Mouse (Mus musculus) midbrain, embryonic 15.5 days (tissue): ENCODE measurements around the gene H2-T24. TPM values are rescaled to one million over a fixed set of nuclear protein-coding genes. Genes with fewer than 3 reads are reported as not detected.
"Not testable (repeated sequence)": the region's sequence is repeated elsewhere in the genome, so short reads cannot be mapped to it uniquely, and the experiment has no call there.

Source experiments
- ATAC-seq: fragments of 200-750 bp; cut with Nextera tagmentation; replicated peaks from 2 replicates; pipeline ENCODE4 v1.8.0; 2017; ENCODE audit warnings: moderate TSS enrichment
- H3K27ac ChIP-seq: fragments of 300-500 bp; sonication (generic); 2 replicates; pipeline ENCODE4 v1.5.1; 2015; ENCODE audit warnings: mild to moderate bottlenecking, inconsistent platforms
- H3K27me3 ChIP-seq: fragments of 300-500 bp; sonication (generic); replicated peaks from 2 replicates; pipeline ENCODE4 v1.6.1; 2015; ENCODE audit warnings: inconsistent platforms
- H3K36me3 ChIP-seq: fragments of 300-500 bp; sonication (generic); replicated peaks from 2 replicates; pipeline ENCODE4 v1.6.1; 2015; ENCODE audit warnings: inconsistent platforms
- H3K4me1 ChIP-seq: fragments of 300-500 bp; sonication (generic); 2 replicates; pipeline ENCODE4 v1.6.1; 2015; ENCODE audit warnings: inconsistent platforms
- H3K4me2 ChIP-seq: fragments of 300-500 bp; sonication (generic); 2 replicates; pipeline ENCODE4 v1.6.1; 2015; ENCODE audit warnings: inconsistent platforms, mild to moderate bottlenecking, moderate library complexity
- H3K4me3 ChIP-seq: fragments of 300-500 bp; sonication (generic); 2 replicates; pipeline ENCODE4 v1.5.1; 2015; ENCODE audit warnings: mild to moderate bottlenecking, inconsistent platforms
- H3K9ac ChIP-seq: fragments of 300-500 bp; sonication (generic); 2 replicates; pipeline ENCODE4 v1.6.1; 2015; ENCODE audit warnings: mild to moderate bottlenecking, inconsistent platforms
- H3K9me3 ChIP-seq: fragments of 300-500 bp; sonication (generic); 2 replicates; pipeline ENCODE4 v1.6.1; 2016; ENCODE audit warnings: inconsistent platforms
- WGBS: fragments of 180-500 bp; shearing (Covaris S2); methylation state at CpG from one replicate; pipeline ENCODE4 v1.1.7; 2015; ENCODE audit warnings: mixed read lengths; 5-methylcytosine and 5-hydroxymethylcytosine counted together
- polyA plus RNA-seq: library from polyadenylated mRNA; unstranded; fragments of >200 nt; fragmentation: Nextera tagmentation; extraction: Ambion mirVana; gene quantifications from 2 replicates; pipeline ENCODE4 v1.2.1, GENCODE M21; 2015

Gene H2-T24
- polyA plus RNA-seq, 1 experiment from 2014 or later: 10.0 TPM

DNA sequence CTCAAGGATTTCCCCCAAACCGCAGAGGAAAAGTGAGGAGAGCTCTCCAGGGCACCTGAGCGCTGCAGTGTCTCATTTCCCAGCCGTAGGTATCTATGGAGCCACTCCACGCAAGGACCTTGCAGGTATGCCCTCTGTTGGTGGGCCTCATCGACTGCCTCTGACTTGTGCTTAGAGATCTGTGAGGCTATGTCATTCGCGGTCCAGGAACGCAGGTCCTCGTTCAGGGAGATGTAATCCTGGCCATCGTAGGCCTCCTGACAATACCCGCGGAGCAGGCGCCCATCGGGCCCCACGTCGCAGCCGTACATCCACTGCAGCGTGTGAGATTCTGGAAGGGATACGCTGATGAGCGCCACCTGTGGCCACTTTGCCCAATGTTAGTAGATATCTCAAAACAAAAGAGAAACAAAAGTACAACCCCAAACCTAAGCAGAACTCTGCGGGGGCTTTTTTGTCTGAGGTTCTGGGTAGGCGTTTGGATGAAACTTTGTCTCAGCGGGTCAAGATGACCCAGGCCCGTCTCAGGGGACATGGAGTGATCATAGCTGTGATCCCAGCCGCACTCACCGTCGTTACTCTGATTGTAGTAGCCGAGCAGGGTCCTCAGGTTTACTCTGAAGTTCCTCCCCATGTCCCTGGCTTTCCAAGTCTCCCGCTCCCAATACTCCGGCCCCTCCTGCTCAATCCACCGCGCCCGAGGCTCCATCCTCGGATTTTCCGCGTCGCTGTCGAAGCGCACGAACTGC lies 11.4 kb upstream of the H2-T24 start:
- H3K4me2 ChIP-seq: peak overlapping the region; percentile 86
- H3K4me3 ChIP-seq: peak overlapping the region; percentile 43
- H3K4me1 ChIP-seq: peaks cover 12% of the 10 kb centered on the region
- peak; percentile 77 for ATAC-seq
- H3K27me3 ChIP-seq, H3K36me3 ChIP-seq, H3K27ac ChIP-seq, H3K9me3 ChIP-seq: not testable (repeated sequence)
- H3K9ac ChIP-seq: peak overlapping the region; percentile 49
- WGBS: under 1% methylated on average over 40 of the region's 40 CpGs

DNA sequence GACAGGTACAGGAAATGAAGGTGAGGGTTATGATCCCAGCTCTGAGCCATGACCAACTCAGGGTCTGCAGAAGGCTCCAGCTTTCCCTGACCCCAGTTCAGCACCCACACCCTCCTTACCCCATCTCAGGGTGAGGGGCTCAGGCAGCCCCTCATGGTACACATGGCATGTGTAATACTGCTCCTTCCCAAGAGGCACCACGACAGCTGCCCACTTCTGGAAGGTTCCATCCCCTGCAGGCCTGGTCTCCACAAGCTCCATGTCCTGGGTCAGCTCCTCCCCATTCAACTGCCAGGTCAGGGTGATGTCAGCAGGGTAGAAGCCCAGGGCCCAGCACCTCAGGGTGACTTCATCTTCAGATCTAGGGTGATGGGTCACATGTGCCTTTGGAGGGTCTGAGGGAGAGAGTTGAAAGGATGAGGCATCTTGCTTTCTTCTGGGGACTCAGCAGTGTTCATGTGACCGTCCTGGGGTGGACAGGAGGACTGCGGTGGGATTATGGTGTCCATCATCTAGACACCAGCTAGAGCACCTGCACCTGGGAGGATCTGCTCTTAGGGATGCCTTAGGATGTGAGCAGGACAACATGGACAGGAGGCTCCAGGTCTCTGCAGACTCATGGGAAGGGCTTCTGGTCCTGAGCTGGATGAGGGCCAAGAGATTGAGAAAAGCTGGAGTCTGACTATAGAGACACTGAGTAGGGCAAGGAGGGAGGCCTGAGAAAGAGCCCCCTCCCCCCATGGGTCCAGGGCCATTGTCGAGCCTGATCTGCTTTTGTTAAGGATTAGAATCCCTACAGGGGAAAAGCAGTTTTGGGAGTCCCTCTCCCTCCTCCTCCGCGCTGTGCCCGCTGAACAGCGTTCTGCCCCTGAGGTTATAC lies 10.6 kb upstream of the H2-T24 start:
- not testable (repeated sequence) for H3K27me3 ChIP-seq, H3K27ac ChIP-seq, H3K36me3 ChIP-seq, H3K9me3 ChIP-seq
- peak; percentile 27; the same call in 1 of the 2 replicates for ATAC-seq
- Histone ChIP-seq H3K4me1 (peaks cover 12% of the 10 kb centered on the region), H3K4me2 (peak overlapping the region; percentile 86), H3K9ac (peak overlapping the region; percentile 27; the same call in 1 of the 2 replicates), H3K4me3 (peak overlapping the region; percentile 43)
- WGBS: 36% methylated on average over 8 of the region's 8 CpGs

DNA sequence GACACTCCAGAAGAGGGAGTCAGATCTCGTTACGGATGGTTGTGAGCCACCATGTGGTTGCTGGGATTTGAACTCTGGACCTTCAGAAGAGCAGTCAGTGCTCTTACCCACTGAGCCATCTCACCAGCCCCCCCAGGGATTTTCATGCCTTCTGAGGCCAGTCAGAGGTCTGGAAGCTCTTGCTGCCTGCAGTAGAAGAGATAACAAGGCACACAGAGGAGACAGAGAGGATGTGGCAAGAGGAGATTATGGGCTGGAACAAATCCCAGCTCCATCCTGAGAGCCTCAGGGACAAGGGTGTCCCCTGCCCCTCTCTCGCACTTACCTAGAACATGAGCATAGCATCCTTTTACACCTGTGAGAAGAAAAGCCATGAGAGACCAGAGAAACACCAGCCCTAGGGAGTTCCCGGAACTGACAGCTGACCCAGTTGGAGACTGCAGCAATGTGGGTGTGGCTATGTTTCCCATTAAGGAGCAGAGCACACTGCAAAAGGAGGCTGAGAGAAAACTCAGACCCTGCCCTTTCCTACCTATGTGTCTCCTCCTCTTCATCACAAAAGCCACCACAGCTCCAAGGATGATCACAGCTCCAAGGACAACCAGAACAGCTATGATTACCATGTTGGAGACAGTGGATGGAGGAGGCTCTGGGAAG lies 9.8 kb upstream of the H2-T24 start:
- not testable (repeated sequence) for H3K4me2 ChIP-seq, H3K36me3 ChIP-seq, H3K4me3 ChIP-seq, ATAC-seq, H3K27ac ChIP-seq, H3K9me3 ChIP-seq, H3K9ac ChIP-seq, H3K27me3 ChIP-seq
- 86% methylated on average over 4 of the region's 4 CpGs for WGBS
- peaks cover 12% of the 10 kb centered on the region for H3K4me1 ChIP-seq

DNA sequence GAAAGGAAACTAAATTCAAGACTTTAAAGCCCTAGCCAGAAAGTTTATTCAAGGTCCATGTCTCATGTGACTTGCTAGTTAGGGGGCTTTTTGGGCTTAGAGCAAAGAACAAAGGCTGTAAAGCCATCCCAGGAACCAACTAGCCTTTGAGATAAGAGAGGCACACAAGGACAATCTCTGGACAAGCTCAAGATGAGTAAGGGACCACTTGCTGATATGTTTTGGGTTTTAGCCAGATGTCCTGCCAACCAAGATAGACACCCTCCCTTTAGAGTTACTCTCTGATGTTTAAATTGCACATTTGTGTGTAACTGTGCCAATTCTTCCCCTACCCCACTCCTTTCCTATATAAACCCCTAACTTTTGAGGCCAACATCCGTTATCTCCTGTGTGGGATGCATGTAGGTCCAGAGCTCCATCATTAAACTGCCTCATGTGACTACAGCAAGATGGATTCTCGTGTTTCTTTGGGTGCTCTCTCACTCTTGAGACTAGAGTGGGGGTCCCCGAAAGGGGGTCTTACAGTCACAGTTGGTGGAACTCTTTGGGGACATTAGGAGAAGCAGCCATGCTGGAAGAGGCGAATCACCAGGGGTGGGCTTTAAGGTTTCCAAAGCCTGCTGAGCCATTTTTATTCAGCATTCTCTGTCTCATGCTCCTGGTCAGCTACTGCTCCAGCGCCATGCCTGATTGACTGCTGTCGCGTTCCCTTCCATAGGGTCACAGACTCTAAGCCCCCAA lies 8.7 kb upstream of the H2-T24 start:
- Histone ChIP-seq H3K4me3 (no peak overlapping the region), H3K27me3 (no peaks in the 10 kb centered on the region), H3K27ac (no peak overlapping the region), H3K4me2 (no peak overlapping the region), H3K4me1 (peaks cover 12% of the 10 kb centered on the region), H3K9ac (no peak overlapping the region), H3K36me3 (no peaks in the 10 kb centered on the region), H3K9me3 (no peaks in the 10 kb centered on the region)
- no peak for ATAC-seq
- WGBS: 59% methylated on average over 7 of the region's 7 CpGs

DNA sequence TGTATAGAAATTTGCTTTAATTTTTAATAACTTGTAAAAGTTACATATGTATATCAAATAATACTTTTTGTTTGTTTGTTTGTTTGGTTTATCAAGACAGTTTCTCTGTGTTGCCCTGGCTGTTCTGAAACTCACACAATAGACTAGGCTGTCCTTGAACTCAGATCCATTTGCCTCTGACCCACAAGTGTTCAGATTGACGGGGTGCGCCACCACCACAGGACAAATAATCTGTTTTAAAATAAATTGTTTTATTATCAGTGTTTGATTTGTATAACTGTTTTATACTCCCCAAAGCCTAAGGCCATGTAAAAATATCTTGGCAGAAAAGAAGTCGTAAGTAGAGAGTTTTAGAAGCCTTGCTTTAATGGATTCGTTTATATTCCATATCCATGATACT lies 7.3 kb upstream of the H2-T24 start:
- Histone ChIP-seq H3K4me1 (peaks cover 12% of the 10 kb centered on the region), H3K27me3 (no peaks in the 10 kb centered on the region)

DNA sequence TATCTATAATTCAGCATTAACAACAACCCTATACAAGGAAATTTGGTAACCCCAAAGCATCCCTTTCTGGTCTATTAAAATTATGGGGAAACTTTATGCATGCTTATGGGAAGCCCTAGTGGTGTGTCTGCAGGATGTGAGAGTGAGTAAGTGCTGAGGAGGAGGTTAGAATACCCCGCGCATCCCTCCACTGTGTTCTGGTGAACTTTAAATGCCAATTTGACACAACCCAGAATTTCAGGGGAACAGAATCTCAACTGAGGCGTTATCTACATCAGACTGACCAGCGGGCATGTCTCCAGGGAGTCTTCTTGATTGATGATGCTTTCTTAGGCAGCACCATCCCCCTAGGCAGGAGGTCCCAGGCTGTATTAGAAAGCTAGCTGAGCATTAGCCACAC lies 5.5 kb upstream of the H2-T24 start:
- no peaks in the 10 kb centered on the region for H3K27me3 ChIP-seq
- no peak overlapping the region for H3K4me3 ChIP-seq
- no peaks in the 10 kb centered on the region for H3K36me3 ChIP-seq
- 84% methylated on average over 4 of the region's 4 CpGs for WGBS
- ATAC-seq: no peak
- H3K4me2 ChIP-seq: no peak overlapping the region
- H3K9ac ChIP-seq: no peak overlapping the region
- H3K27ac ChIP-seq: no peak overlapping the region
- no peaks in the 10 kb centered on the region for H3K4me1 ChIP-seq
- no peaks in the 10 kb centered on the region for H3K9me3 ChIP-seq

More for the DNA sequence above, 7.3 kb upstream of the H2-T24 start:
- no peak overlapping the region for H3K4me2 ChIP-seq
- no peak overlapping the region for H3K4me3 ChIP-seq
- no peak overlapping the region for H3K27ac ChIP-seq
- no peak for ATAC-seq
- H3K36me3 ChIP-seq: no peaks in the 10 kb centered on the region
- no peak overlapping the region for H3K9ac ChIP-seq
- no peaks in the 10 kb centered on the region for H3K9me3 ChIP-seq
- WGBS: 92% methylated on average over 4 of the region's 4 CpGs

DNA sequence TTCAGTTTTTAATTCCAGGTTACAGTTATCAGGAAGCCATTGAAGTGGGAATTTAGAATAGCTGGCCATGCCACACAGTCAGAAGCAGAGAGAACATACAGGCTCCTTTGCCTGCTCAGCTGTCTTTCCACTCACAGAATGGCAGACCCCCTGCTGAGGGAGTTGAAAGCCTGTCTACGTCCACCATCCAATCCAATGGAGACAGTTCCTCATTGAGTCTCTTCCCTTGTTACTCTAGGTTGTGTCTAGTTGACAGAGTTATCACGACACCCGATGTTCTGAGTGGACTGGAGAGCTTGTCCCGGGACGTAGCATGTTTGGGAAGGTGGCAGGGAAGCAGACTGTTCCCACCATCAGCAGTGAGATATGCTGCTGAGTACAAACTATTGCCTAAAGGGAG lies 4.8 kb upstream of the H2-T24 start:
- Histone ChIP-seq H3K36me3 (no peaks in the 10 kb centered on the region), H3K27ac (no peak overlapping the region), H3K9ac (no peak overlapping the region), H3K27me3 (no peaks in the 10 kb centered on the region), H3K4me1 (no peaks in the 10 kb centered on the region), H3K4me3 (no peak overlapping the region), H3K9me3 (no peaks in the 10 kb centered on the region), H3K4me2 (no peak overlapping the region)
- no peak for ATAC-seq
- 62% methylated on average over 5 of the region's 5 CpGs for WGBS

DNA sequence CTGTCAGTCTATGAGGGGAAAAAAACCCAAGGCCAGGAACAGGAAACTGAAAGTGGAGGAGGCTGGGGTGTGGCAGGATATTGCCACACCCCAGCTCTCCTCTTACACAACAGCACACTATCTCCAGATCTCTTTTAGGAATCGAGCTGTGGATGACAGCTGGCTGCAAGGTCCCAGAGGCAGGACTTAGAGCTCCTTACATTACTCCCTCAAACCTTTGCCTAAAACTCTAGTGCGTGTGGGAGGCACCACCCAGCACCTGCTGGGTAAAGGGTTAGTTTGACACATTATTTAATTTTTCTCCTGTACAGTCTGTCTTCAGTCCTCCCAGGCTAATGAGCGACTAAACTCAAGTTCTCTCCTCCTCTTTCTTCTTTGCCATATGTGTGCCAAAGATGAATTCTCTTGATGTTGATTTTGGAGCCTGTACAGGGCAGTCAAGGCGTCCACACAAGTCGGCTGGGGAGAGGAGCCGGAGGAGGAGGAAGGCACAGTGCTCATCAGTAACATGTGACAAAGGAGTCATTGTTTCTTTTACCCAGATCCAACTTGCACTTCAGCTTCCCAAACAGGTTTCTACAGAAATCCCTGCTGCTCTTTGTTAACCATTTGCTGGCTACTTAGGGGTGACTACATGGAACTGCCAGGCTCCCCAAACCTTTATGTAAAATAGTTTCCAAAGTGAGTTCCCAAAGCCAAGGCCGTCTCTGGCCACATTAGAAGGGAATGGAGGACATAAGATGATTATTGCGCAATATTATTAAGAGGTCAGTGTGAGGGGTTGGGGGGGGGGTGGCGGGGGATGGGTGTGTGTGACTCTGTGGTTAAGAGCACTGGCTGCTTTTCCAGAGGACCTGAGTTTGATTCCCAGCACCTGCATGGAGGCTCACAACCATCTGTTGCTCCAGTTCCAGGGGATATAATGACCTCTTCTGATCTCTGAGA lies 3.6 kb upstream of the H2-T24 start:
- Histone ChIP-seq H3K4me1 (no peaks in the 10 kb centered on the region), H3K4me3 (no peak overlapping the region), H3K4me2 (no peak overlapping the region), H3K36me3 (no peaks in the 10 kb centered on the region), H3K9ac (no peak overlapping the region), H3K9me3 (no peaks in the 10 kb centered on the region), H3K27me3 (no peaks in the 10 kb centered on the region), H3K27ac (no peak overlapping the region)
- ATAC-seq: no peak
- WGBS: 72% methylated on average over 9 of the region's 9 CpGs

DNA sequence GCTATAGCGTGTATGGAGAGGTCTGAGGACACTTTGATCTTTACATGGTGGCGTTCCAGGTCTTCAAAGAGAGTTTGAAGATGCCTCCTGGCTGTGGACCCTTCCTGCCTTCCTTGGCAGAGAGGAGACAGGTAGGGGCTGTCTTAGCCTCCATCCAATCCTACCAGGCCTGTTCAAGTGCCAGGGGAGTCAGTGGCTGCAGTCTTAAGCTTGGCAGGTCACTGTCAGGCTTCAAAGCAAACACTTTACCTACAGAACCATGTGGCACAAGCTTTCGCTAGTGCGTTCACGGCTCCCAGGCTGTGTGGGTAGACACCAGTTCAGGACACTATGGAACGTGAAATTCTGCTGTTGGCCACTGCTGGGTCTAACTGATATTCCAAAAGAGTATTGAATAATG lies 2.6 kb upstream of the H2-T24 start:
- no peak overlapping the region for H3K9ac ChIP-seq
- 92% methylated on average over 6 of the region's 6 CpGs for WGBS
- H3K36me3 ChIP-seq: no peaks in the 10 kb centered on the region
- no peaks in the 10 kb centered on the region for H3K27me3 ChIP-seq
- no peak overlapping the region for H3K4me3 ChIP-seq
- H3K4me1 ChIP-seq: no peaks in the 10 kb centered on the region
- no peak for ATAC-seq
- no peaks in the 10 kb centered on the region for H3K9me3 ChIP-seq
- no peak overlapping the region for H3K27ac ChIP-seq
- H3K4me2 ChIP-seq: no peak overlapping the region

DNA sequence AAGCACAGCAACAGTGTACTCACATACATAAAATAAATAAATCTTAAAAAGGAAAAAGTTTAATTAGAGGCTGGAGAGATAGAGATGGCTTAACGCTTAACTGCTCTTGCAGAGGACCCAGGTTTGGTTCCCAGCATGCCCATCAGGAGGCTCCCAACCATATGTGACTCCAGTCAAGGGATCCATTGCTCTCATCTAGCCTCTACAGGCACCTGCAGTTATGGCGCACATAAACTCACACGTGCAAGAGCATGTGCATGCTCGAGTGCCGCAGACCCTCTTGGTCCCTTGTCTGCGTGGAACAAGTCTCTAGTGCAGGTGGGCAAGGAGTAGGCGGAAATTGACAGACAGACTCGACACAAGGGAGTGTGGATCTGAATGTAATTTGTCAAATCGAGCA lies 1.7 kb upstream of the H2-T24 start:
- WGBS: 96% methylated on average over 9 of the region's 9 CpGs

DNA sequence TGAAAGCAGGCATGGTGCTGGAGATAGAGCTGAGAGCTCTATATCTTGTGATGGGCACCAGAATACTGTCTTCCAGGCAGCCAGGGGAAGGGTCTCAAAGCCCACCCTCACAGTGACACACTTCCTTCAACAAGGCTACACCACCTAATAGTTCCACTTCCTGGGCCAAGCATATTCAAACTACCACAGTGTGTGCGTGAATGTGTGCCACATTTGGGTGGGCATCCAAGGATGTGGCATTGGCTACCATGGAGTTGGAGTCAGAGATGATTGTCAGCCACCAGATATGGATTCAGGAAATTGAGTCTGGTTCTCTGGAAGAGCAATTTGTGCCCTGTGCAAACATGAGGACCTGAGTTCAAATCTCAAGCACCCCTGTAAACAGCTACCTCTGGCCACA lies 949 bp upstream of the H2-T24 start:
- H3K4me3 ChIP-seq: no peak overlapping the region
- no peaks in the 10 kb centered on the region for H3K4me1 ChIP-seq
- no peak overlapping the region for H3K27ac ChIP-seq
- no peaks in the 10 kb centered on the region for H3K27me3 ChIP-seq
- H3K9me3 ChIP-seq: no peaks in the 10 kb centered on the region
- 100% methylated on average over 1 of the region's 1 CpGs for WGBS
- ATAC-seq: no peak
- H3K9ac ChIP-seq: no peak overlapping the region
- H3K36me3 ChIP-seq: no peaks in the 10 kb centered on the region
- no peak overlapping the region for H3K4me2 ChIP-seq

More for the DNA sequence above, 1.7 kb upstream of the H2-T24 start:
- H3K9me3 ChIP-seq: no peaks in the 10 kb centered on the region
- no peak for ATAC-seq
- no peaks in the 10 kb centered on the region for H3K36me3 ChIP-seq
- no peak overlapping the region for H3K27ac ChIP-seq
- H3K4me2 ChIP-seq: no peak overlapping the region
- no peaks in the 10 kb centered on the region for H3K27me3 ChIP-seq
- no peak overlapping the region for H3K4me3 ChIP-seq
- no peak overlapping the region for H3K9ac ChIP-seq
- no peaks in the 10 kb centered on the region for H3K4me1 ChIP-seq
